Mouse (Mus musculus) embryonic fibroblast, embryonic 13.5 days (primary cell): ENCODE results near the gene Cmpk1. TPM values are rescaled to one million over a fixed set of nuclear protein-coding genes. Genes with fewer than 3 reads are reported as not detected.
A peak's percentile ranks its signal among the peaks of the same experiment; 100 is the strongest.

ENCODE experiments used
- H3K27ac ChIP-seq: 2 replicates; pipeline ENCODE4 v1.5.1; 2012; ENCODE audit warnings: low read length, control low read depth, inconsistent platforms; ENCODE audit not compliant: insufficient read depth
- H3K4me1 ChIP-seq: 2 replicates; pipeline ENCODE4 v1.6.1; 2011; ENCODE audit warnings: low read length; ENCODE audit not compliant: control insufficient read depth, insufficient read depth
- H3K4me3 ChIP-seq: 2 replicates; pipeline ENCODE4 v1.5.1; 2011; ENCODE audit warnings: mild to moderate bottlenecking, control low read depth, low read length; ENCODE audit not compliant: insufficient read depth
- CTCF ChIP-seq: IDR thresholded peaks from 2 replicates; pipeline ENCODE4 v1.5.1; 2011; ENCODE audit warnings: mild to moderate bottlenecking, control low read depth, low read length, moderate library complexity, borderline replicate concordance; ENCODE audit not compliant: insufficient read depth
- POLR2A ChIP-seq: IDR thresholded peaks from 2 replicates; pipeline ENCODE4 v1.6.1; 2011; ENCODE audit warnings: low read depth, mild to moderate bottlenecking, control low read depth, low read length, moderate library complexity
- polyA plus RNA-seq: library from polyadenylated mRNA; stranded (reverse); fragments of >200 nt; gene quantifications from 2 replicates; pipeline ENCODE4 v1.2.4, GENCODE M21; 2011; ENCODE audit warnings: low read depth; ENCODE audit not compliant: missing spikeins, insufficient read length

The Cmpk1 gene
- 93.5 and 105 TPM in 2 replicates for polyA plus RNA-seq

DNA sequence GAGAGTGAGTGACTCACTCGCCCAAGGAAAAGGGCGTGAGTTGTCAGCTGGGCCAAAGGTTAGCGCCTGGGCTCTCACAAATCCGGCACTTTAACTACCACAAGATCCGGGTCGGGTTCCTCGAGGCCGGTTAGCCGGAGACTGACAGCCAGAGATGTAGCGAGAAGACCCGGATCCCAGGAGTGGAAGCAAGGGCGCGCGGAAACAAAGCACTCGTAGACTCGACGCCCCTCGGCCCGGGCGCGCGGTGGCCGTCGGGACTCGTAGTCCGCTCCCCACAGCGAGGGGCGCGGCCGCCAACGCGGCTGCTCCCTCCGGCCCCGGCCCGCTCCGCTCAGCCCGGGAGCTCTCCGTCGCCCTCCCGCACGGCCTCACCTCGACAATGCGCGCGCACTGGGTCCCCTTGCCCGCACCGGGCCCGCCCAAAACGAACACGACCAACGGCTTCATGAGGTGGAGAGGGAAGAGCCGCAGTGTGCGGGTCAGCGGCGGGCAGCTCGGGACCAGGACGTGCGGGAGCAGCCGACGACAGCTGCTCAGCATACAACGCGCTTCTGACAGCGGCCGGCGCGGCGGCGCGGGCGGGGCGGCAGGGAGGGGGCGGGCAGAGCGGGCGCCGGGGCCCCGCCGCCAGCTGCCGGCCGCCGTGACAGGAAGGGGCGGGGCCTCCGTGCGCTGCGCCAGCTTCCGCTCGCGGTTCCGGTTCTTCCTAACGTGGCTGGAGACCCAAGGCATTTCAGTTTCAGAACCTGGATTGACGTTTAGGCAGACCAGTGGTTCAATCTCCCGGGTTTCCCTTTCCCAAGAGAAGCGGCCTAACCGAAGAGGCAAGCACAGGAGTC is at the start of gene Cmpk1:
TSS of gene Cmpk1 (minus strand) at position 651 of the 842 bp plus-strand sequence.
- TF ChIP-seq CTCF = no peak
- peak; percentile 73 for TF ChIP-seq POLR2A
- Histone ChIP-seq H3K27ac (peak within 1 kb of the TSS; percentile 98), H3K4me3 (peak within 1 kb of the TSS; percentile 73)

DNA sequence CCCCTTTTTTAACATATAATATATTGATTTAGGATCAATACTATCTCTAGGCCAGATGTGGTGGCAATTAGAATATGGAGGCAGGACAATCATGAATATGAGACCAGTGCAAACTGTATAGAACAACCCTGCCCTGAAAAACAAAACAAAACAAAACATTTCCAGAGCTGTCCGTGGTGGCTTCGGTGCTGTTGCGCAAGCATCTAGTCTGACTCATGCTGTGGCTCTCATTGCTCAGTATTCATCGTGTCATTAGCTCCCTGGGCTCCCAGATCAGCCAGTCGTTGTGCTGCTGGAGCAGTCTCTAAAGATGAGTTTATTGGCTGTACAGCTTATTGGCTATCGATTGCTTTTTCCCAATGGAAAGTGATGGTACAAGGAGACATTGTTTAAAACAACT is 48.0 kb upstream of the Cmpk1 start:
- no peaks in the 10 kb centered on the region for H3K4me1 ChIP-seq

More for the DNA sequence above, at the start of gene Cmpk1:
- peaks cover 2% of the 10 kb centered on the region; the same call in 1 of the 2 replicates for H3K4me1 ChIP-seq

DNA sequence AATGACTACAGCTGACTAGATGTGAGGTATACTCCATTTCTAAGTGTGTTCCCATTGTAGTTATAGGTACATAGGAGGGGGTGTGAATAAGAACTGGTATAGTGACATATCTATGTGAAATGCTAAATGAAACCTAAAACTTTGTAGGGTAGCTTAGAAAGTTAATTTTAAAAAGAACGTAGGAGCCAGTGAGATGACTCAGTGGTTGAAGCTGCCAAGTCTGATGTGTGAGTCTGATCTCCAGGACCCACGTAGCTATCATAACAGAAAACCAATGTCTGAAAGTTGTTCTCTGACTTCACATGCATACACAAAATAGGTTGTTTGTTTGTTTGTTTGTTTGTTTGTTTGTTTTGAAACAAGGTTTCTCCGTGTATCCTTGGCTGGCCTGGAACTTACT is 33.0 kb upstream of the Cmpk1 start:
- peak overlapping the region; percentile 68; the same call in 1 of the 2 replicates for H3K27ac ChIP-seq
- peaks cover 2% of the 10 kb centered on the region; the same call in 1 of the 2 replicates for H3K4me1 ChIP-seq
- TF ChIP-seq CTCF = no peak
- TF ChIP-seq POLR2A = no peak
- no peak overlapping the region for H3K4me3 ChIP-seq

More for the DNA sequence above, 48.0 kb upstream of the Cmpk1 start:
- TF ChIP-seq CTCF = no peak
- H3K4me3 ChIP-seq = no peak overlapping the region
- H3K27ac ChIP-seq = no peak overlapping the region

DNA sequence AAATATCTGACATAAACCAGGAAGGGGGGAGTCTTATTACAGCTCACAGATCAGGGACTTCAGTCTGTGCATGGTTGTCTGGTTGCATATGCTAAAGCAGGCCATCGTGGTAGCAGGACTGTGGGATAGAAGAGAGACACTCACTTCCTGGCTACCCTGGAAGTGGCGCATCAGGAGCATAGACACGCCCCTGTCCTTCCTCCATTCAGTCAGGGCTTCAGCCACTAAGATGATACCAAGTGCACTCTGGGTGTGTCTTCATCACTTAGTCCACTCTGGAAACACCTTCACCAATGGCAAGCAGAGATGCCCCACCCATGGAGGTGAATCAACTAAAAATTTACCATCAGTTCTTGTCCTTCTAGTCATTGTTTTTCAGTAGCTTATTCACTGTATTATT is 27.2 kb upstream of the Cmpk1 start:
- TF ChIP-seq POLR2A = no peak
- TF ChIP-seq CTCF = no peak
- no peaks in the 10 kb centered on the region for H3K4me1 ChIP-seq
- H3K4me3 ChIP-seq = no peak overlapping the region
- H3K27ac ChIP-seq = no peak overlapping the region

DNA sequence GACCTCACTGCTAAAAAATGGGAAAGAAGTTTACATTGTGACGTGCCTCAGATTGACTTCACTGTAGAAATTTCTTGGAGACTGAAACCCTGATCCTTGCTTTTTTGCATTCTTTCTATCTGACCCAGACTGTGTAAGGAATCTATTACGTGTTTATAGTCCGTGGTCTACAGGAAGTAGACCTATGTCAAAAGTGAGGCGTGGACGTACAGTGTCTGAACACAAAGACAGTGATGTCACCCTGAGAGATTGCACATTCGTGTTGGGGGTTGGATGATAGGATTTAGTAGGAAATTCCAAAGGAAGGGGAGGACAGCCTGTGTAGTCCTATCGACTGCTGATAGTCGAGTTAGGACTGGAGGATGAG is 13.4 kb upstream of the Cmpk1 start:
- H3K4me1 ChIP-seq = peaks cover 4% of the 10 kb centered on the region; the same call in 1 of the 2 replicates
- TF ChIP-seq POLR2A = no peak
- no peak for TF ChIP-seq CTCF
- peak overlapping the region; percentile 87 for H3K4me3 ChIP-seq
- peak overlapping the region; percentile 50 for H3K27ac ChIP-seq

DNA sequence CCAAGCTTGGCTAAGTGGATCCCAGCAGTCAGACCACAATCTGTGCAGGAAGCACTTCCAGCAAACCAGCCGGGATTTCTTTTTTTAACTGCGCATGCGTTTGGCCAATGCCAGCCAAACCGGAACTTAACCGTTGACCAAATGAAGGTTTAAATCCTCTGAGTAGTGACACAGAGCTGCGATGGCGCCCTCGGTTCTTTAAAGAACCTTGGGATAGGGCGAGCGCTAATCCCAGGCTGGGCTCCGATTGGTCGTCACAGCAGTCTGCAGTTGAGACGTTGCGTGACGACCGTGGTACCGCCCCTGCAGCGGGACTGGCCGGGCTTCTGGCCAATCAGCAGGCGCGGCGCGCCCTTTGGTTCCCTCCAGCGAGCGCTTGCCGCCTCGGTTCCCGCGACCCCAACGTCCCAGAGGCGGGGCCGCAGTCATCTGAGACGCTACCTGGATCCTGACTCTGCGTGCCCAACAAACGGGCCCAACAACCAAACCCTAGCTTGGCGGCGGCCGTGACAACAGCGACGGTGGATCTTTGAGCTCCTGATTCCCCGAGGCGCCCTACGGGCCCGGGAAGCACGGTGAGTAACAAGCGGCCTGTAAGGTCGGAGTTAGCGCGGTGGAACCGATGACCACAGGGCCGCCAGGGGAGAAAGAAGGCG is 12.9 kb upstream of the Cmpk1 start, which contains the start of gene Stil:
TSS of gene Stil (plus strand) at position 387 of the 656 bp plus-strand sequence.
- peak; percentile 96 for TF ChIP-seq POLR2A
- no peak for TF ChIP-seq CTCF
- peaks cover 4% of the 10 kb centered on the region; the same call in 1 of the 2 replicates for H3K4me1 ChIP-seq
- peak within 1 kb of the TSS; percentile 77 for H3K27ac ChIP-seq
- peak within 1 kb of the TSS; percentile 87 for H3K4me3 ChIP-seq

DNA sequence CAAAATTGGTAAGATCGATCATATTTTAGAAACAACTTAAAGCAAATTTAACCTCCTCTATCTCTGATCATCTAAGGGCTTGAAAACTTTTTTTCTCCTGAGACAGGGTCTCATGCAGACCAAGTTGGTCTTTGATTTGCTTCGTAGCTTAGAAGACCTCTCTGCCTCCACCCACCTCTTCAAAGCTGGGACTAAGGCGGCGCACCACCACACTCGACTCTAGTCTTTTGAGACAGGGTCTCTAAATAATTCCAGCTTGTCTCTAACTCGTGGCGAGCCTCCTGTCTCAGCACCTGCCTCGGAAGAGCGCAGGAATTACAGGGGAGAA is 12.4 kb upstream of the Cmpk1 start:
- H3K27ac ChIP-seq = peak overlapping the region; percentile 77
- TF ChIP-seq POLR2A (no peak), CTCF (no peak)
- H3K4me3 ChIP-seq = peak overlapping the region; percentile 50
- H3K4me1 ChIP-seq = peaks cover 4% of the 10 kb centered on the region; the same call in 1 of the 2 replicates

DNA sequence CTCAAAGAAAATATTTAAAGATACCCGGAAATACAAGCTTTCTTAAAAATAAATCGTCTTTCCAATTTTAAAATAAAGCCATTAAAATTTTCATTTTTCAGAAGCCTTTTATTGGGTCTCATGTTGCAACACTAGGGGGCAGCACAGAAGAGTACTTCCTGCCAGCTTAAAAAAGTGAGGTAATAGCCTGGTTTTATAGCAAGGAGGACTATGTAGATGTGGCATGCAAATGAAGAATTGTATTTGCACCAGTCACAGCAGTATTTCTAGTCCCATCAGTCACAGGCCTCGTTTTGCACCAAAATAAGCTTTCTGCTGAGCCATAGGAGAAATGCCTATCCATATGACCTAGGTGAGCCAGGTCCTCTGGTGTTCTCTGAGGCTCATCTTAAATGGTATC is 10.0 kb upstream of the Cmpk1 start:
- no peak overlapping the region for H3K4me3 ChIP-seq
- TF ChIP-seq POLR2A = no peak
- no peak for TF ChIP-seq CTCF
- no peak overlapping the region for H3K27ac ChIP-seq
- H3K4me1 ChIP-seq = peaks cover 4% of the 10 kb centered on the region; the same call in 1 of the 2 replicates

DNA sequence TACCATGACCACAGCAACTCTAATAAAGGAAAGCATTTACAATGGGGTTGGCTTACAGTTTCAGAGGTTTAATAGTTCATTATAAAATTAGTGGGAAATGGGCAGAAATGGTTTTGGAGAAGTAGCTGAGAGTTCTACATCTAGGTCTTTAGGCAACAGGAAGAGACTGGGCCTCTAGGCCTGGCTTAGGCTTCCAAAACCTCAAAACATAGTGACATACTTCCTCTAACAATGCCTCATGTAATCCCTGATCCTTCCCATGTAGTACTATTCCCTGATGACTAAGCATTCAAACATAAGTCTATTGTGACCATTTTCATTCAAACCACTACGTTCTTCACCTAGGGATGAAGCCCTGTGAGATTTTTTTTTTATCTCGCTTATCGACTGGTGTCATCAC is 7.2 kb upstream of the Cmpk1 start:
- TF ChIP-seq POLR2A (no peak), CTCF (no peak)
- H3K27ac ChIP-seq = no peak overlapping the region
- no peaks in the 10 kb centered on the region for H3K4me1 ChIP-seq
- H3K4me3 ChIP-seq = no peak overlapping the region

DNA sequence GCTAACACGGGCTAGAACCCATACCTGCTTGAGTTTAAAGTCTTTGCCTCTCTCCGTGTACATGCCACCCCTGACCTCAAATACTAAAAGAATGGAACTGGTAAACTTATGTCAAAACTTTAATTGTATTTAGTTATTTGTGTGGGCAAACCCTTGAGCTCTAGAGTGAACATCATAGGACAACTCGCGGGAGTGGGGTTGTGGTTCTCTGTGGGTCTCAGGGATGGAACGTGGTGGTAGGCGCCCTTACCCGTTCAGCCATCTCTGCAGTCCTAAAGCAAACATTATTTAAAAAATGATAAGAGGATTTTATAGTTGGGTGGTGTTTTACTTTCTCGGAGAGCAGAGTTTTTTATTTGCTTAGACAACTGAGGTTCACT is 840 bp downstream of the Cmpk1 start:
- Histone ChIP-seq H3K4me1 (peaks cover 2% of the 10 kb centered on the region; the same call in 1 of the 2 replicates), H3K27ac (peak overlapping the region; percentile 98), H3K4me3 (peak overlapping the region; percentile 73)
- no peak for TF ChIP-seq CTCF
- no peak for TF ChIP-seq POLR2A
